ENCODE assay signal across 19 mouse cellular contexts in genomic region chr12:86214201-86214600, GRCm38 (mm10). TPM values are rescaled to one million over a fixed set of nuclear protein-coding genes. Genes with fewer than 3 reads are reported as not detected.
DNase-seq lines count a peak whose midpoint lies in the region; ATAC-seq and TF ChIP-seq lines count a peak whose summit lies in the region.
"Had no signal": no experiment of that assay in that cellular context is flagged by ENCODE, and none has a peak within 500 bp of the region (broad histone marks: within the 10 kb centered on the region; RNA-seq: fewer than 3 reads in every experiment).

No protein-coding gene starts in this region.

- peak overlapping the region; percentile 11; the same call in 1 of the 2 replicates for H3K4me3 ChIP-seq in layer of hippocampus, adult 2 months
- no peak overlapping the region for H3K4me3 ChIP-seq in forebrain, postnatal 0 days (ENCODE audit: low read depth, low read length)
- H3K4me3 ChIP-seq in midbrain, embryonic 11.5 days (ENCODE audit: low read depth, low read length), result no peak overlapping the region
- 0 out of 2 replicates have a peak overlapping the region, but pooled peaks have one; percentile 5 for H3K4me3 ChIP-seq in neural tube, embryonic 13.5 days
- H3K4me3 ChIP-seq: erythroblast, embryonic 14.5 days; heart, embryonic 10.5 days; liver, embryonic 12.5 days; megakaryocyte, embryonic 14.5 days had no signal

- 0 out of 2 replicates have a peak, but pooled peaks cover 7% of the 10 kb centered on the region for H3K4me1 ChIP-seq in forebrain, postnatal 0 days (ENCODE audit: insufficient read depth)
- peaks cover 22% of the 10 kb centered on the region for H3K4me1 ChIP-seq in midbrain, embryonic 11.5 days (ENCODE audit: control insufficient read depth, insufficient read depth, low read length)
- peaks cover 35% of the 10 kb centered on the region for H3K4me1 ChIP-seq in neural tube, embryonic 13.5 days (replicated peaks)

- no peaks in the 10 kb centered on the region for H3K36me3 ChIP-seq in forebrain, postnatal 0 days (ENCODE audit: insufficient read depth)
- no peaks in the 10 kb centered on the region for H3K36me3 ChIP-seq in midbrain, embryonic 11.5 days (ENCODE audit: control insufficient read depth, insufficient read depth, low read length)
- H3K36me3 ChIP-seq in neural tube, embryonic 13.5 days, result no peaks in the 10 kb centered on the region
- H3K36me3 ChIP-seq: G1E; heart, embryonic 10.5 days; liver, embryonic 12.5 days had no signal

- no peak for DNase-seq in layer of hippocampus, adult 2 months (ENCODE audit: low spot score in 2 of 2)
- no peak for DNase-seq in layer of hippocampus, adult 8-10 months (ENCODE audit: low spot score in 2 of 2)
- no peak for DNase-seq in forebrain, postnatal 0 days
- peak; percentile 84 for DNase-seq in midbrain, embryonic 11.5 days (ENCODE audit: low spot score, missing footprints)
- no peak for DNase-seq in ovary, adult 18-20 months (ENCODE audit: low spot score)
- no peak for DNase-seq in spleen, adult 18-20 months
- DNase-seq: adrenal gland, postnatal 14 days; gastrocnemius, postnatal 10 days; heart, postnatal 4 days; kidney, adult 2 months; layer of hippocampus, adult 9-11 months; right cerebral cortex, postnatal 25 days had no signal

- no peak overlapping the region for H3K27ac ChIP-seq in layer of hippocampus, adult 2 months
- H3K27ac ChIP-seq in forebrain, postnatal 0 days (ENCODE audit: low read depth, low read length), result no peak overlapping the region
- no peak overlapping the region for H3K27ac ChIP-seq in midbrain, embryonic 11.5 days (ENCODE audit: low read depth, low read length)
- H3K27ac ChIP-seq in neural tube, embryonic 13.5 days (replicated peaks), result 0 out of 2 replicates have a peak overlapping the region, but pooled peaks have one; percentile 18
- H3K27ac ChIP-seq: heart, embryonic 10.5 days; liver, embryonic 12.5 days had no signal

- peak overlapping the region; percentile 34 for H3K4me2 ChIP-seq in forebrain, postnatal 0 days (ENCODE audit: low read depth)
- H3K4me2 ChIP-seq in midbrain, embryonic 11.5 days, result peak overlapping the region; percentile 30; the same call in 1 of the 2 replicates
- H3K4me2 ChIP-seq in neural tube, embryonic 13.5 days, result peak overlapping the region; percentile 39
- H3K4me2 ChIP-seq: liver, embryonic 12.5 days had no signal

- H3K9me3 ChIP-seq in forebrain, postnatal 0 days (ENCODE audit: low read length), result no peaks in the 10 kb centered on the region
- H3K9me3 ChIP-seq in midbrain, embryonic 11.5 days (ENCODE audit: control insufficient read depth, low read length), result no peaks in the 10 kb centered on the region
- no peaks in the 10 kb centered on the region for H3K9me3 ChIP-seq in neural tube, embryonic 13.5 days
- H3K9me3 ChIP-seq: G1E; heart, embryonic 10.5 days; liver, embryonic 12.5 days had no signal

- WGBS in forebrain, postnatal 0 days, result 3% methylated on average over 24 of the region's 24 CpGs
- WGBS in midbrain, embryonic 11.5 days, result 6% methylated on average over 24 of the region's 24 CpGs
- whole genome bisulfite sequencing in neural tube, embryonic 13.5 days, result 5% methylated on average over 24 of the region's 24 CpGs

- no peak overlapping the region for H3K9ac ChIP-seq in forebrain, postnatal 0 days
- H3K9ac ChIP-seq in midbrain, embryonic 11.5 days (ENCODE audit: low read length), result no peak overlapping the region
- no peak overlapping the region; the same call in 1 of the 2 replicates for H3K9ac ChIP-seq in neural tube, embryonic 13.5 days
- H3K9ac ChIP-seq: liver, embryonic 12.5 days had no signal

- TF ChIP-seq CTCF in layer of hippocampus, adult 2 months (conservative IDR thresholded peaks at IDR 0.05), result no peak
- no peak for TF ChIP-seq CTCF in forebrain, postnatal 0 days (IDR thresholded peaks at IDR 0.05; ENCODE audit: low read depth)

- no peak for ATAC-seq in forebrain, postnatal 0 days
- ATAC-seq in midbrain, embryonic 11.5 days (ENCODE audit: low FRiP score), result no peak
- no peak for ATAC-seq in neural tube, embryonic 13.5 days (ENCODE audit: low read depth)
- no peak for ATAC-seq in erythroblast, adult 5-6 weeks (replicated peaks; ENCODE audit: low FRiP score, poor library complexity, severe bottlenecking)
- ATAC-seq: liver, embryonic 12.5 days had no signal

- peaks cover 37% of the 10 kb centered on the region for H3K27me3 ChIP-seq in forebrain, postnatal 0 days (ENCODE audit: insufficient read depth, low read length)
- H3K27me3 ChIP-seq in midbrain, embryonic 11.5 days (ENCODE audit: control insufficient read depth, insufficient read depth, low read length), result peaks cover 40% of the 10 kb centered on the region
- H3K27me3 ChIP-seq in neural tube, embryonic 13.5 days, result peaks cover 74% of the 10 kb centered on the region

RNA-seq across cellular contexts. Expression of gene Gpatch2l, which starts 27.5 kb away (rescaled TPM):
- 10 to 100 TPM; 30.7 to 31.3 TPM for total RNA-seq in layer of hippocampus, adult 2 months (2021)
- 10 to 100 TPM; 31.9 to 37.3 (median 32.8) TPM for total RNA-seq in layer of hippocampus, adult 8-10 months (2022)
- 34.6 and 41.0 TPM in 2 replicates for total RNA-seq in forebrain, postnatal 0 days (2014; rRNA removed)
- 16.4 and 21.5 TPM in 2 replicates for polyA plus RNA-seq in forebrain, postnatal 0 days (2015; fragmentation: Nextera tagmentation; extraction: Ambion mirVana)
- 16.7 and 19.2 TPM in 2 replicates for polyA plus RNA-seq in midbrain, embryonic 11.5 days (2014; fragmentation: Nextera tagmentation; extraction: Ambion mirVana)
- 22.3 and 25.9 TPM in 2 replicates for polyA plus RNA-seq in neural tube, embryonic 13.5 days (2015; fragmentation: Nextera tagmentation; extraction: Ambion mirVana)
- total RNA-seq in erythroblast, adult 5-6 weeks (2015; ENCODE audit: low replicate concordance), result 13.4 and 17.1 TPM in 2 replicates
- 15.9 and 16.8 TPM in 2 replicates for total RNA-seq in erythroblast, adult 5-6 weeks (2017; ENCODE audit: low replicate concordance)

Comparison
In these comparisons a context has a peak if more than half of its experiments do, and no peak if none do; other contexts are left out.
1. H3K4me3 ChIP-seq: peak in layer of hippocampus, adult 2 months (single experiment) and neural tube, embryonic 13.5 days (single experiment); none in forebrain, postnatal 0 days (single experiment) and midbrain, embryonic 11.5 days (single experiment).
2. Peak in every context shown above with its lines, with median percentiles within 50 percentile points of each other: H3K4me2 ChIP-seq.